Mouse (Mus musculus) CH12.LX (cell line): ENCODE measurements around the gene Agbl3. TPM values are rescaled to one million over a fixed set of nuclear protein-coding genes. Genes with fewer than 3 reads are reported as not detected.

ENCODE experiments used
- DNase-seq: peaks from one replicate; pipeline ENCODE4 v3.0.0-alpha.2; 2013; ENCODE audit errors: extremely low read depth
- H3K27ac ChIP-seq: 2 replicates; pipeline ENCODE4 v1.5.1; 2012; ENCODE audit warnings: low read depth, mild to moderate bottlenecking, control low read depth, moderate library complexity; ENCODE audit not compliant: insufficient read depth
- H3K27me3 ChIP-seq: replicated peaks from 2 replicates; pipeline ENCODE3; 2012; ENCODE audit warnings: inconsistent platforms
- H3K36me3 ChIP-seq, 2 experiments: replicated peaks in 1 of 2; 2 replicates each; pipeline versions ENCODE3 to v1.6.1; 2012; ENCODE audit warnings: inconsistent platforms in 1 of 2, low read length in 1 of 2, mild to moderate bottlenecking in 1 of 2, mixed read lengths in 1 of 2, moderate library complexity in 1 of 2; ENCODE audit not compliant: control insufficient read depth in 1 of 2, insufficient read depth in 1 of 2
- H3K4me1 ChIP-seq, 2 experiments: 2 replicates each; pipeline ENCODE4 v1.6.1; 2012; ENCODE audit warnings: inconsistent platforms in 1 of 2, moderate library complexity in 1 of 2; ENCODE audit not compliant: insufficient read depth in 2 of 2, control insufficient read depth in 1 of 2
- H3K4me2 ChIP-seq: 2 replicates; pipeline ENCODE4 v1.6.1; 2012; ENCODE audit warnings: low read depth, mild to moderate bottlenecking, control low read depth; ENCODE audit not compliant: poor library complexity, insufficient read depth, severe bottlenecking
- H3K4me3 ChIP-seq, 3 experiments: fragments of 150-350 bp in 1 of 3; sonication (generic) in 1 of 3; replicated peaks in 1 of 3; 2 replicates each; pipeline versions ENCODE3 to v1.5.1; 2011 to 2012; ENCODE audit warnings: low read depth in 2 of 3, low read length in 2 of 3, mild to moderate bottlenecking in 2 of 3, moderate library complexity in 2 of 3, control low read depth in 1 of 3, improper control_type of control experiment in 1 of 3, inconsistent platforms in 1 of 3, mixed read lengths in 1 of 3; ENCODE audit not compliant: poor library complexity in 1 of 3
- H3K79me2 ChIP-seq: replicated peaks from 2 replicates; pipeline ENCODE4 v1.6.1; 2012; ENCODE audit warnings: mild to moderate bottlenecking, moderate library complexity; ENCODE audit not compliant: control insufficient read depth, poor library complexity, insufficient read depth, severe bottlenecking; ENCODE audit errors: extremely low read depth
- H3K9ac ChIP-seq: 2 replicates; pipeline ENCODE4 v1.6.1; 2012; ENCODE audit warnings: low read depth, mild to moderate bottlenecking, control low read depth, moderate library complexity; ENCODE audit not compliant: insufficient read depth
- H3K9me3 ChIP-seq: replicated peaks from 2 replicates; pipeline ENCODE3; 2012; ENCODE audit warnings: low read length, inconsistent platforms, mixed read lengths
- CHD1 ChIP-seq: IDR thresholded peaks from 2 replicates; pipeline ENCODE4 v1.6.1; 2012; ENCODE audit warnings: low read depth, low read length, improper control_type of control experiment, inconsistent platforms
- CHD2 ChIP-seq: IDR thresholded peaks from 2 replicates; pipeline ENCODE4 v1.6.1; 2011; ENCODE audit warnings: low read length, improper control_type of control experiment
- CTCF ChIP-seq, 2 experiments: IDR thresholded peaks in 1 of 2; conservative IDR thresholded peaks in 1 of 2; 2 replicates each; pipeline ENCODE4 v1.5.1; 2011 to 2012; ENCODE audit warnings: low read depth in 2 of 2, low read length in 2 of 2, improper control_type of control experiment in 1 of 2, inconsistent platforms in 1 of 2, mild to moderate bottlenecking in 1 of 2, moderate library complexity in 1 of 2
- E2F4 ChIP-seq: IDR thresholded peaks from 2 replicates; pipeline ENCODE4 v1.6.1; 2011; ENCODE audit warnings: low read depth, low read length, improper control_type of control experiment; ENCODE audit not compliant: insufficient replicate concordance
- ELF1 ChIP-seq: IDR thresholded peaks from 2 replicates; pipeline ENCODE4 v1.6.1; 2014; ENCODE audit warnings: low read depth, mild to moderate bottlenecking, inconsistent platforms, low read length, improper control_type of control experiment
- ETS1 ChIP-seq: conservative IDR thresholded peaks from 2 replicates; pipeline ENCODE4 v1.6.1; 2012; ENCODE audit warnings: low read depth, mild to moderate bottlenecking, inconsistent platforms, low read length, improper control_type of control experiment, moderate library complexity
- GABPA ChIP-seq: IDR thresholded peaks from 2 replicates; pipeline ENCODE4 v1.6.1; 2012; ENCODE audit warnings: low read depth, low read length, improper control_type of control experiment, inconsistent platforms; ENCODE audit not compliant: insufficient replicate concordance
- HCFC1 ChIP-seq: IDR thresholded peaks from 2 replicates; pipeline ENCODE4 v1.6.1; 2012; ENCODE audit warnings: low read depth, mild to moderate bottlenecking, inconsistent platforms, low read length, improper control_type of control experiment
- JUN ChIP-seq: IDR thresholded peaks from 2 replicates; pipeline ENCODE4 v1.6.1; 2011; ENCODE audit warnings: low read depth, mild to moderate bottlenecking, low read length, improper control_type of control experiment, moderate library complexity; ENCODE audit not compliant: insufficient read depth
- JUND ChIP-seq: conservative IDR thresholded peaks from 2 replicates; pipeline ENCODE4 v1.6.1; 2011; ENCODE audit warnings: low read depth, low read length, improper control_type of control experiment
- KAT2A ChIP-seq: IDR thresholded peaks from 2 replicates; pipeline ENCODE4 v1.6.1; 2012; ENCODE audit warnings: low read length, improper control_type of control experiment, inconsistent platforms; ENCODE audit not compliant: insufficient replicate concordance
- MAFK ChIP-seq: IDR thresholded peaks from 2 replicates; pipeline ENCODE4 v1.6.1; 2011; ENCODE audit warnings: low read length, improper control_type of control experiment; ENCODE audit not compliant: insufficient replicate concordance
- MAX ChIP-seq: IDR thresholded peaks from 2 replicates; pipeline ENCODE4 v1.6.1; 2011; ENCODE audit warnings: low read length, improper control_type of control experiment
- MAZ ChIP-seq: IDR thresholded peaks from 2 replicates; pipeline ENCODE4 v1.6.1; 2012; ENCODE audit warnings: low read depth, mild to moderate bottlenecking, inconsistent platforms, low read length, improper control_type of control experiment, moderate library complexity
- MEF2A ChIP-seq: IDR thresholded peaks from 2 replicates; pipeline ENCODE4 v1.6.1; 2014; ENCODE audit warnings: low read depth, mild to moderate bottlenecking, inconsistent platforms, low read length, improper control_type of control experiment, borderline replicate concordance
- MXI1 ChIP-seq: IDR thresholded peaks from 2 replicates; pipeline ENCODE4 v1.6.1; 2011; ENCODE audit warnings: mild to moderate bottlenecking, low read depth, low read length, improper control_type of control experiment
- MYC ChIP-seq: IDR thresholded peaks from 2 replicates; pipeline ENCODE4 v1.6.1; 2011; ENCODE audit warnings: low read depth, mild to moderate bottlenecking, improper control_type of control experiment, low read length
- NELFE ChIP-seq: IDR thresholded peaks from 2 replicates; pipeline ENCODE4 v1.6.1; 2011; ENCODE audit warnings: low read depth, low read length, improper control_type of control experiment
- NRF1 ChIP-seq: IDR thresholded peaks from 2 replicates; pipeline ENCODE4 v1.6.1; 2014; ENCODE audit warnings: low read depth, mild to moderate bottlenecking, inconsistent platforms, low read length, improper control_type of control experiment, moderate library complexity
- PAX5 ChIP-seq: IDR thresholded peaks from 2 replicates; pipeline ENCODE4 v1.6.1; 2012; ENCODE audit warnings: low read length, inconsistent platforms, mixed read lengths
- POLR2AphosphoS2 ChIP-seq: IDR thresholded peaks from 2 replicates; pipeline ENCODE4 v1.6.1; 2011; ENCODE audit warnings: low read depth, low read length, improper control_type of control experiment
- RCOR1 ChIP-seq: conservative IDR thresholded peaks from 2 replicates; pipeline ENCODE4 v1.6.1; 2012; ENCODE audit warnings: low read depth, mild to moderate bottlenecking, inconsistent platforms, low read length, improper control_type of control experiment
- SIN3A ChIP-seq: IDR thresholded peaks from 2 replicates; pipeline ENCODE4 v1.6.1; 2012; ENCODE audit warnings: low read length, improper control_type of control experiment, inconsistent platforms
- SMC3 ChIP-seq: IDR thresholded peaks from 2 replicates; pipeline ENCODE4 v1.6.1; 2011; ENCODE audit warnings: low read depth, low read length, improper control_type of control experiment
- TBP ChIP-seq: conservative IDR thresholded peaks from 2 replicates; pipeline ENCODE4 v1.6.1; 2011; ENCODE audit warnings: low read depth, low read length, improper control_type of control experiment
- TCF12 ChIP-seq: IDR thresholded peaks from 2 replicates; pipeline ENCODE4 v1.6.1; 2014; ENCODE audit warnings: low read depth, mild to moderate bottlenecking, inconsistent platforms, low read length, improper control_type of control experiment
- UBTF ChIP-seq: IDR thresholded peaks from 2 replicates; pipeline ENCODE4 v1.6.1; 2012; ENCODE audit warnings: low read depth, mild to moderate bottlenecking, inconsistent platforms, low read length, improper control_type of control experiment, moderate library complexity
- USF1 ChIP-seq: IDR thresholded peaks from 2 replicates; pipeline ENCODE4 v1.6.1; 2014; ENCODE audit warnings: low read depth, mild to moderate bottlenecking, inconsistent platforms, low read length, improper control_type of control experiment
- USF2 ChIP-seq: conservative IDR thresholded peaks from 2 replicates; pipeline ENCODE4 v1.6.1; 2011; ENCODE audit warnings: low read depth, low read length, improper control_type of control experiment
- ZC3H11A ChIP-seq: IDR thresholded peaks from 2 replicates; pipeline ENCODE4 v1.6.1; 2012; ENCODE audit warnings: low read depth, mild to moderate bottlenecking, inconsistent platforms, low read length, improper control_type of control experiment
- ZKSCAN1 ChIP-seq: IDR thresholded peaks from 2 replicates; pipeline ENCODE4 v1.6.1; 2012; ENCODE audit warnings: low read depth, inconsistent platforms, low read length, improper control_type of control experiment, borderline replicate concordance
- ZNF384 ChIP-seq: IDR thresholded peaks from 2 replicates; pipeline ENCODE4 v1.6.1; 2012; ENCODE audit warnings: low read depth, low read length, improper control_type of control experiment, inconsistent platforms
- dilution Hi-C: fragments of 300-500 bp; cut with MboI; formaldehyde crosslinking; loops from 2 replicates; pipeline ENCODE4 v1.14.3; 2020; ENCODE audit warnings: low sequenced_read_pairs; ENCODE audit not compliant: extremely low pct_unique_long_range_greater_than_20kb, extremely low pct_ligation_motif_present
- in situ Hi-C: fragments of 300-500 bp; cut with MboI; formaldehyde crosslinking; loops from 3 replicates; pipeline ENCODE4 v1.14.3; 2019; ENCODE audit warnings: low sequenced_read_pairs, low pct_ligation_motif_present, low pct_unique_long_range_greater_than_20kb, mixed read lengths
- polyA plus RNA-seq: library from polyadenylated mRNA; unstranded; fragments of >175 nt; gene quantifications from 2 replicates; pipeline ENCODE4 v1.2.1, GENCODE M21; 2012; ENCODE audit warnings: low read depth; ENCODE audit not compliant: insufficient read length
- total RNA-seq, 2 experiments: library from RNA; depleted of rRNA; stranded (reverse); fragments of 300-350 nt in 1 of 2; fragments of >200 nt in 1 of 2; gene quantifications; 2 replicates each; pipeline ENCODE4 v1.2.3; 2012 to 2014

Gene Agbl3
- total and polyA plus RNA-seq, 3 experiments: 1.9 to 4.8 (median 3.4) TPM

GRCm38 (mm10) chr6:34754448-34754847 lies 25.8 kb upstream of the Agbl3 start (continued):
- no peak for TF ChIP-seq UBTF
- no peak for TF ChIP-seq MAZ
- no peak for TF ChIP-seq MXI1
- TF ChIP-seq, all 38 proteins: peak for 7

DNA sequence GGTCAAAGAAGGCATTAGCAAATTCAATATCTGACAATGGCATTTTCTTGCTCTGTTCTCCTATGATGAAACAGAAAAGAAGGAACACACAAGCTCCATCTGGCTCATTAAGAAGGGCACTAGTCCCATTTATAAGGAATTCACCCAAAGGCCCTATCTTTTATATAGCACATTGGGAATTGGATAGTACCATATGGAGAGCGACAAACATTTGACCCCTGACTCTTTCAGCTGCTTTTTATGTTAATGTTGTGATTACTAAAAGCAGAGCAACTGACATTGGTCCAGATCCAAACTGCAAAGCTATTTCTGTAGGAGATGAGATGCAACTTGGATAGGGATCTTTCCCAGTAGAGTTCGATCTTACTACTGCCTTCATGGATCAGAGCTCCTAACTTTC lies 21.9 kb upstream of the Agbl3 start:
- Histone ChIP-seq H3K36me3 (no peaks in the 10 kb centered on the region), H3K4me1 (no peaks in the 10 kb centered on the region), H3K9me3 (no peaks in the 10 kb centered on the region), H3K27me3 (no peaks in the 10 kb centered on the region), H3K4me2 (no peak overlapping the region), H3K79me2 (no peaks in the 10 kb centered on the region), H3K4me3 (no peak overlapping the region), H3K27ac (no peak overlapping the region), H3K9ac (no peak overlapping the region)
- dilution Hi-C loops (no loop called here), in situ Hi-C loops (loop anchor here (5.0 to 10.0 kb wide), 4 partner anchors 164 to 466 kb away; partner anchors contain the start of gene Stra8)
- no peak for DNase-seq
- TF ChIP-seq ZNF384: no peak

- in situ Hi-C loops (no loop called here), dilution Hi-C loops (no loop called here)
- no peak overlapping the region for H3K27ac ChIP-seq
- H3K4me1 ChIP-seq: no peaks in the 10 kb centered on the region
- no peak overlapping the region for H3K9ac ChIP-seq
- H3K4me3 ChIP-seq: no peak overlapping the region
- no peaks in the 10 kb centered on the region for H3K79me2 ChIP-seq
- no peak overlapping the region for H3K4me2 ChIP-seq
- DNase-seq: peak; percentile 57
- H3K9me3 ChIP-seq: no peaks in the 10 kb centered on the region
- no peaks in the 10 kb centered on the region for H3K36me3 ChIP-seq
- no peaks in the 10 kb centered on the region for H3K27me3 ChIP-seq
- TF ChIP-seq ZNF384 (no peak), MYC (no peak), ZC3H11A (peak; percentile 40; the same call in 1 of the 2 replicates), ZKSCAN1 (no peak), CHD2 (no peak), NELFE (no peak), TBP (no peak), SIN3A (no peak), MXI1 (no peak), USF2 (no peak), SMC3 (peak; percentile 84), MAZ (no peak), JUN (no peak), CHD1 (no peak), JUND (no peak), RCOR1 (no peak), TCF12 (no peak), MAFK (no peak), HCFC1 (no peak), NRF1 (no peak), E2F4 (no peak), KAT2A (no peak), MEF2A (no peak), ELF1 (no peak), GABPA (no peak), USF1 (no peak), POLR2AphosphoS2 (no peak), ETS1 (no peak), CTCF (conservative IDR thresholded peaks at IDR 0.05 in 1 of 2, IDR thresholded peaks at IDR 0.05 in 1 of 2; ENCODE audit: low read depth in 2 of 2, low read length in 2 of 2) (peak; percentile 45 to 83), MAX (no peak), PAX5 (no peak)
Measured at GRCm38 (mm10) chr6:34760023-34760422, 20.2 kb upstream of the Agbl3 start.
